Mouse (Mus musculus) right cerebral cortex, postnatal 25 days (tissue): Measurements from ENCODE around the gene Them7.

Source experiments
- DNase-seq: peaks from one replicate; pipeline ENCODE4 v3.0.0; 2022

The Them7 gene

GRCm38 (mm10) chr2:105380757-105381319 lies 156.7 kb downstream of the Them7 start:
- DNase-seq = no peak

GRCm38 (mm10) chr2:105383063-105383462 lies 158.9 kb downstream of the Them7 start:
- DNase-seq = peak; percentile 27

- DNase-seq = no peak
Observed at GRCm38 (mm10) chr2:105384998-105385397, 160.9 kb downstream of the Them7 start.

GRCm38 (mm10) chr2:105386418-105386817 lies 162.3 kb downstream of the Them7 start:
- DNase-seq = no peak

GRCm38 (mm10) chr2:105389007-105389890 lies 165.1 kb downstream of the Them7 start:
- no peak for DNase-seq

- DNase-seq = no peak
Observed at GRCm38 (mm10) chr2:105390653-105391413, 166.7 kb downstream of the Them7 start.

- no peak for DNase-seq
Observed at GRCm38 (mm10) chr2:105391414-105391784, 167.3 kb downstream of the Them7 start.

GRCm38 (mm10) chr2:105392514-105392913 lies 168.4 kb downstream of the Them7 start:
- no peak for DNase-seq

- no peak for DNase-seq
Observed at GRCm38 (mm10) chr2:105394375-105394774, 170.3 kb downstream of the Them7 start.

GRCm38 (mm10) chr2:105396066-105396465 lies 171.9 kb downstream of the Them7 start:
- no peak for DNase-seq

- no peak for DNase-seq
Observed at GRCm38 (mm10) chr2:105397446-105398211, 173.5 kb downstream of the Them7 start.

- DNase-seq = peak; percentile 15
Observed at GRCm38 (mm10) chr2:105398636-105399084, 174.5 kb downstream of the Them7 start.

- DNase-seq = peak; percentile 67
Observed at GRCm38 (mm10) chr2:105399085-105399891, 175.2 kb downstream of the Them7 start, which contains the start of gene Rcn1. TSS of gene Rcn1 (minus strand) at chr2:105399319.

- no peak for DNase-seq
Observed at GRCm38 (mm10) chr2:105400558-105400957, 176.4 kb downstream of the Them7 start.

- no peak for DNase-seq
Observed at GRCm38 (mm10) chr2:105402180-105402579, 178.1 kb downstream of the Them7 start.

GRCm38 (mm10) chr2:105408511-105408910 lies 184.4 kb downstream of the Them7 start:
- no peak for DNase-seq

GRCm38 (mm10) chr2:105409253-105409652 lies 185.1 kb downstream of the Them7 start:
- DNase-seq = no peak

GRCm38 (mm10) chr2:105414309-105414708 lies 190.2 kb downstream of the Them7 start:
- DNase-seq = no peak

GRCm38 (mm10) chr2:105416046-105416659 lies 192.0 kb downstream of the Them7 start:
- no peak for DNase-seq

GRCm38 (mm10) chr2:105416660-105417348 lies 192.7 kb downstream of the Them7 start:
- no peak for DNase-seq

GRCm38 (mm10) chr2:105417663-105418062 lies 193.5 kb downstream of the Them7 start:
- no peak for DNase-seq
